Mouse (Mus musculus) hindbrain, embryonic 12.5 days (tissue): ENCODE data around the gene Pemt. TPM values are rescaled to one million over a fixed set of nuclear protein-coding genes. Genes with fewer than 3 reads are reported as not detected.

Experiments used
- ATAC-seq: fragments of 200-750 bp; cut with Nextera tagmentation; 2 replicates; pipeline ENCODE4 v1.8.0; 2017; ENCODE audit warnings: moderate TSS enrichment; ENCODE audit not compliant: low FRiP score
- H3K27ac ChIP-seq: fragments of 300-500 bp; sonication (generic); 2 replicates; pipeline ENCODE4 v1.5.1; 2016; ENCODE audit warnings: mild to moderate bottlenecking
- H3K27me3 ChIP-seq: fragments of 300-500 bp; sonication (generic); 2 replicates; pipeline ENCODE4 v1.6.1; 2016; ENCODE audit warnings: mild to moderate bottlenecking
- H3K36me3 ChIP-seq: fragments of 300-500 bp; sonication (generic); 2 replicates; pipeline ENCODE4 v1.6.1; 2016; ENCODE audit warnings: mild to moderate bottlenecking
- H3K4me1 ChIP-seq: fragments of 300-500 bp; sonication (generic); 2 replicates; pipeline ENCODE4 v1.6.1; 2016
- H3K4me2 ChIP-seq: fragments of 300-500 bp; sonication (generic); replicated peaks from 2 replicates; pipeline ENCODE4 v1.6.1; 2016; ENCODE audit warnings: mild to moderate bottlenecking
- H3K4me3 ChIP-seq: fragments of 300-500 bp; sonication (generic); 2 replicates; pipeline ENCODE4 v1.5.1; 2016; ENCODE audit warnings: mild to moderate bottlenecking
- H3K9ac ChIP-seq: fragments of 300-500 bp; sonication (generic); 2 replicates; pipeline ENCODE4 v1.6.1; 2016; ENCODE audit warnings: mild to moderate bottlenecking, moderate library complexity
- H3K9me3 ChIP-seq: fragments of 300-500 bp; sonication (generic); replicated peaks from 2 replicates; pipeline ENCODE4 v1.6.1; 2016; ENCODE audit warnings: mild to moderate bottlenecking
- WGBS: fragments of 180-500 bp; shearing (Covaris S2); methylation state at CpG from one replicate; pipeline ENCODE4 v1.1.7; 2016; 5-methylcytosine and 5-hydroxymethylcytosine counted together
- polyA plus RNA-seq: library from polyadenylated mRNA; unstranded; fragments of >200 nt; fragmentation: Nextera tagmentation; extraction: Ambion mirVana; gene quantifications from 2 replicates; pipeline ENCODE4 v1.2.1, GENCODE M21; 2016

The Pemt gene
- polyA plus RNA-seq, 1 experiment from 2014 or later: 5.7 TPM

DNA sequence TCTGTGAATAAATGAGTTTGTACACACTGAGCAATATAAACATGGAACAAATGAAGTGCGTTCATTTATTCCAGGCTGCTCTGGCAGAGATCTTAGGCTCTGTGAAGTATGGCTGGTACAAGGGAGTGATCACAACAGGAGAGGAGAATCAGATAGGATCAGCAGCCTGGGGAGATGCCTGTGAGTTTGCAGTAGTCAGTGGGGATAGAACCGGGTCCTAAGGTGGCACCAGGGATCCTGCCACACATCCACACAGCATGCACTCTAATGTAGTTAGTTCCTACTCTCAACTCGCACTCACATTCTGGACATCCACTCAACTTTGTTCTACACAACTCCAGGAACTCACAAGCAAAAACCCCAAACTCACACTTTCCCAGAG, 622 bp downstream of the Pemt start:
- no peaks in the 10 kb centered on the region for H3K27me3 ChIP-seq
- H3K36me3 ChIP-seq: no peaks in the 10 kb centered on the region
- H3K9me3 ChIP-seq: no peaks in the 10 kb centered on the region
- peak overlapping the region; percentile 55 for H3K4me3 ChIP-seq
- H3K9ac ChIP-seq: peak overlapping the region; percentile 58; the same call in 1 of the 2 replicates
- H3K4me2 ChIP-seq: peak overlapping the region; percentile 56
- 11% methylated on average over 3 of the region's 3 CpGs for WGBS
- peak; percentile 44 for ATAC-seq
- peaks cover 5% of the 10 kb centered on the region for H3K4me1 ChIP-seq
- H3K27ac ChIP-seq: no peak overlapping the region

DNA sequence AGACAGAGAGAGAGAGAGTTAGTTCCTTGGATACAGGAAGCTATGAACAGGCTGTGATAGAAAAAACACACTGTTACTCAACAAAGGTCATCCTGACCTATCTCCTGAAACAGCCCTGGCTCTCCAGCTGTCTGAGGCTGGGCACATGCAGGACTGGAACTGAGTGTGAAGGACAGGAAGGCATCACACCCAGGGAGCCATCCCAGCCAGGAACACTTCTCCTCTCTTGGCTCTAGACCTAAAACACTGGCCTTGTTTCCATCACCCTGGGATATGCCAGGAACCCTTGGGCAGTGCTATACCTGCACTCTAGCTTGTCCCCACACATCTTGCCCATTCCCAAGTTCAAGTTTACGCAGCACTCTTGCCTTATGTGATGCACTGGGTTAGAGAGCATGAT, 1.5 kb downstream of the Pemt start:
- Histone ChIP-seq H3K9ac (no peak overlapping the region), H3K4me1 (peaks cover 5% of the 10 kb centered on the region), H3K36me3 (no peaks in the 10 kb centered on the region), H3K4me2 (no peak overlapping the region), H3K27ac (no peak overlapping the region), H3K27me3 (no peaks in the 10 kb centered on the region), H3K4me3 (no peak overlapping the region), H3K9me3 (no peaks in the 10 kb centered on the region)
- 92% methylated on average over 1 of the region's 1 CpGs for WGBS
- ATAC-seq: no peak

DNA sequence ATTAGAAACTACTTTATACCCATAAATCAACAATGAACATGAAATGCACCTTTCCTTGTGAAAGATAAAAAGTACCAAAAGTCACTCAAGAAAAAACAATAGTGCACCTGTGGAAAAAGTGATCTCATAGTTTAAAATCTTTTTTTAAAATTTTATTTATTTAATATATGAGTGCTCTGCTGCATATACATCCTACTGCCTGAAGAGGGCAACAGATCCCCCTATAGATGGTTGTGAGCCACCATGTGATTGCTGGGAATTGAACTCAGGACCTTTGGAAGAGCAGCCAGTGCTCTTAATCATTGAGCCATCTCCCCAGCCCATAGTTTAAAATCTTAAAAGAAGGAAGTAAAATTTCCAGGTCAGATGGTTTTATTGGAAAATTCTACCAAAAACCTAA, 4.0 kb downstream of the Pemt start:
- H3K4me1 ChIP-seq: peaks cover 5% of the 10 kb centered on the region
- no peak overlapping the region for H3K4me2 ChIP-seq
- H3K36me3 ChIP-seq: no peaks in the 10 kb centered on the region
- no peak overlapping the region for H3K4me3 ChIP-seq
- H3K27ac ChIP-seq: no peak overlapping the region
- no peak overlapping the region for H3K9ac ChIP-seq
- H3K9me3 ChIP-seq: no peaks in the 10 kb centered on the region
- H3K27me3 ChIP-seq: no peaks in the 10 kb centered on the region
- no peak for ATAC-seq

DNA sequence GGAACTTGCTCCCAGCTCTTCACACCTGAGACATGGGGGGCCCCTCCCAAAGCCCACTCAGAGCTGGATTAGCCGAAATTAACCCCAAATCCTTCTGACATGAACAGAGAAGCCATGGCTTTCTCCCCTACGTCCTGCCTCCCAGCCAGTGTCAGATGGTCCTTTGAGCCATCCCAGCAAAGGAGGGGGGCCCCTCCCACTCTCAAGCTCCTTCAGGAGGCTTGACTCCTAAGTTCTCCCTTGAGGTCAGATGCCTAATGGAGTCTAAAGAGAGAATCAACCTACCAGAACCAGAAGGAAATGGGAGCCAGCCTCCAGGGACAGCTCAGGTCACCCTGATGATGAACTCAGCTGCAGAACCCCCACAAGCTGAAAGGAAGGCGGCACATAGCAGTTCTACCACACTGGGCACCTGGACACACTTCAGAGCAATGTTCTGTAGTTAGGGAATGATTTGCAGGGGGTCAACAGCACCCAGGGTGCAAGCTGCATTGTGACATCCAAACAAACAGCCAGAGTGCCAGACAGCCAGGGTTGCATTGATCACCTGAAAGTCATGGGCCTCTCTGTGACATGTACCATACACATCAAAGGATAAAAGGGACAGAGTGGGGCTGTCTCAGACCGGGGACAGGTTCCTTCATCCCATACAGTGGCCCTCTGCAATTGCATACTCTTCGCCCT, 9.6 kb downstream of the Pemt start:
- 66% methylated on average over 5 of the region's 5 CpGs for WGBS
- no peak overlapping the region for H3K27ac ChIP-seq
- H3K4me3 ChIP-seq: no peak overlapping the region
- H3K4me1 ChIP-seq: peaks cover 8% of the 10 kb centered on the region; the same call in 1 of the 2 replicates
- H3K9ac ChIP-seq: no peak overlapping the region
- H3K9me3 ChIP-seq: no peaks in the 10 kb centered on the region
- no peaks in the 10 kb centered on the region for H3K36me3 ChIP-seq
- H3K27me3 ChIP-seq: no peaks in the 10 kb centered on the region
- no peak overlapping the region for H3K4me2 ChIP-seq
- ATAC-seq: no peak

DNA sequence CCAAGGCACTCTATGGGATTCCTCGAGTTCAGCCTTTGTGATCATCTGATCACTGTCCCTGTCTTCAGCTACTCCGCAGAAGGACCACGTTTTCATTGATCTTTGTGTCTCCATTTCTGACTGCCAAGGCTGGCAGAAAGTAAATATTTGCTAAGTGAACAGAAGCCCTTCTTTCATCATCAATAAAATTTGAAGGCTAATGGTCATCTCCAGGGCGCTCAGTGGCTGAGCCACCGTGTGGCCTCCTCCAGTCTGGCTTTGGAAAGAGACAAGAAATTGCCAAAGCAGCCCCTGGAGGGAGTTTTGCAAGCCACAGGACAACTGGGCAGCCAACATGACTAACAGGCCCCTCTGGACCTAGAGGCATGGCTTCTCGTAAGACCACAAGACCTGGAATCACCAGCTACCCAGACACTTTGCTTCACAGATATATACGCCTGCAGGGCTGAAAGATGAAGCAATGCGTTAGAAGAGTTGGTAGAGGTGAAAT, 11.3 kb downstream of the Pemt start:
- Histone ChIP-seq H3K36me3 (no peaks in the 10 kb centered on the region), H3K27me3 (no peaks in the 10 kb centered on the region), H3K4me3 (no peak overlapping the region), H3K4me1 (peaks cover 10% of the 10 kb centered on the region), H3K27ac (no peak overlapping the region), H3K4me2 (no peak overlapping the region), H3K9ac (no peak overlapping the region), H3K9me3 (no peaks in the 10 kb centered on the region)
- 80% methylated on average over 8 of the region's 8 CpGs for WGBS
- ATAC-seq: no peak

DNA sequence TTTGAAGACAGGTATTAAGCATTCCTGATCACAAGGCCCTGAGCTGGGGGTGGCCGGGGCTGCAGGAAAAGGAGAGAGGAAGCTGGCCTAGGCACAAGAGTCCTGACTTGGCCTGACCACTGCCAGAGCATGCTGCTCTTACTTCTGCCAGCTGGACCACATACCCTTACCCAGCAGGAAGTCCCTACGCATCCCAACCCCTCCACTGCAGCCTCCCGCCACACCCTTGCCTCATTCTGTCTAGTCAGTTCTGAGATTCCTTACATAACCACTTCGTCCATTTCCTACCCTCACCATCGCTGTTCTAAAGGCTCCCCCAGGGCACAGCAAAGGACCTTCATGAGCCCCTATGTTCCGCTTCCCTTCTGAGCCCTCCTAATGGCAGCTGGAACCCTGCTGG, 12.0 kb downstream of the Pemt start:
- H3K36me3 ChIP-seq: no peaks in the 10 kb centered on the region
- no peaks in the 10 kb centered on the region for H3K9me3 ChIP-seq
- H3K27ac ChIP-seq: no peak overlapping the region
- no peak overlapping the region for H3K4me2 ChIP-seq
- H3K4me3 ChIP-seq: no peak overlapping the region
- no peak for ATAC-seq
- no peak overlapping the region for H3K9ac ChIP-seq
- peaks cover 11% of the 10 kb centered on the region for H3K4me1 ChIP-seq
- H3K27me3 ChIP-seq: no peaks in the 10 kb centered on the region
- WGBS: 76% methylated on average over 6 of the region's 6 CpGs

DNA sequence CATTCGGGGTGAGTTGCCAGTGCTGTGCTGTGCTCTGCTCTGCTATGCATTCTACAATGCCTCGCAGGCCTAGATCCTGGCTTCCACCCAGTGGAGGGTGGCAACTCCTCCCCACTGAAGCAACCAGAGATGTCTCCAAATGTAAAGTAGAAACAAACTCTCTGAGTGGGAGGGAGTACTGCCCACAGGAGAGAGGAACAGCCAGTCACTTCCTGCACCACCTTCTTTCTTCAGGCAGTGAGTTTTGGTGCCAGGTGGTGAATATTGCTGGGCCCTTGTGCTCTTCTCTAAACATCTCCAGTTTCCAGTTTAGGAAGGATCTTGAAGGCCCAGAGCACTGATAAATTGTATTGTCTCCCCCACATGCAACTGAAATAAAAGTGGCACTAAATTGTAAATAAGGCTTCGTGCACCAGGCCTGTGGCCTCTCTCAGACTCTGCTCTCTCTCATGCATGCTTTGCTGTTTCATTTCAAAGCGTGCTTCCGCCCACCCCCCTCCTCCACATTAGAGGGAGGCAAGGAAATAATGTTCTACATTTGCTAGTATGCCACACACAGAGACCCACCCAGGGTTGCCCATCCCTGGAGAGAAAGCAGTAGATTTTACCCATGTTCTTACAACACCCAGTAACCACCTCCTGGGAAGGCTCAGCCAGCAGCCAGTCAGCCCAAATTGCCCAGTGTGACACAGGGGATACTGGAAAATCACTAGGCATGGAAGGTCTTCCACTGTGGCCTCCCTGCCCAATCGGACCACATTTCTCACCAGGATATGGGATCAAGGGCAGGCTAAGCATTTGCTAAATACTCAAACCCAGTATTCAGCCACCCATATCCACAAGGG, 13.5 kb downstream of the Pemt start:
- Histone ChIP-seq H3K9ac (no peak overlapping the region), H3K4me2 (no peak overlapping the region), H3K36me3 (no peaks in the 10 kb centered on the region), H3K9me3 (no peaks in the 10 kb centered on the region), H3K27ac (no peak overlapping the region), H3K27me3 (no peaks in the 10 kb centered on the region), H3K4me3 (no peak overlapping the region), H3K4me1 (peaks cover 17% of the 10 kb centered on the region)
- no peak for ATAC-seq
- 84% methylated on average over 6 of the region's 6 CpGs for WGBS

DNA sequence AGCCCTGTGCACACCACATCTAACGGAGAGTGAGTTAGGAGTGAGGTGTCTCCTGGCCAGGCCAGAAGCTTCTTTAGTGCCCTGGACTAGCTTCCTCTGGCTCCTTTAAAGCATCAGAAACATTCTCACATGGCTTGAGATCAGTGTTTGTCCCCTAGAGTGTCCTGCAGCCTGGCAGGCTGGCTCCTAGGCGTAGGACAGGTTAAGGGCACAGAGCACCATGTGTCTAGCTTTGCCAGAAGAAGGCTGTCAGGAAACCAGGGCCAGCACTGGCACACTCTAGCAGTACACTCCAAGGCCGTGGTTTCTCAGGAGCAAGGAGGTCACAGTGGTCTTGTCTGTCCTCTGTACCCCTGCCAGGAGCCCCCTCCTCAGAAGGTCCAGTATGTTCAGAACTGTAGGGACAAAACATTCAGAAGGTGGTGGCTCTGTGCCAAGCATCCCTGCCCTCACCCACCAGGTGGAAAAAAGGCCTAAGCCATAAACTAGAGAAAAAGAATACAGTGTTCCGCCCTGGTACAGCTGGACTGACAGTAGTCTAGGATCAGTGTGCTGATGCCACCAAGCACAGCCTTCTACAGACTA, 15.4 kb downstream of the Pemt start:
- H3K9ac ChIP-seq: no peak overlapping the region
- H3K4me2 ChIP-seq: no peak overlapping the region
- no peak for ATAC-seq
- H3K36me3 ChIP-seq: no peaks in the 10 kb centered on the region
- peaks cover 9% of the 10 kb centered on the region for H3K4me1 ChIP-seq
- H3K9me3 ChIP-seq: no peaks in the 10 kb centered on the region
- 0 out of 2 replicates have a peak, but pooled peaks cover 3% of the 10 kb centered on the region for H3K27me3 ChIP-seq
- no peak overlapping the region for H3K4me3 ChIP-seq
- no peak overlapping the region for H3K27ac ChIP-seq
- WGBS: 89% methylated on average over 4 of the region's 4 CpGs

DNA sequence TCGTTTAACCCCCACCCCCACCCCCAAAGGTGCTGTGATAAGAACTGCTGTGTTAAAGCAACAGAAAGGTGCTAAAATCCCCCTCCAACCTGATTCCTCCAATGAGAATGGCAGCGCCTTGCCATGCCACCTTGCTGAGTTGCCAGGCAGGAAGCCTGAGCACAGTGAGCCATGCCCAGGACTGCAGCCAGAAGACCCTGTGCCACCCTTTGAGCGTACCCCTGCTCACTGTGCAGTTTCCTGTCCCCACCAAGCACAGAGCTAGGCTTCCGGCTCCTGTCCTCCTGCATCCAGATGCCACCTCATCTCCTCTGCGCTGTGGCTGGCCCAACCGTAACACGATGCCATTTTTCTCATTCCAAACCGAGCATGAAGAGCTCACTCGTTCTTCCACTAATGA, 16.3 kb downstream of the Pemt start:
- no peak overlapping the region for H3K4me2 ChIP-seq
- no peak overlapping the region for H3K4me3 ChIP-seq
- no peak overlapping the region for H3K9ac ChIP-seq
- H3K27me3 ChIP-seq: 0 out of 2 replicates have a peak, but pooled peaks cover 7% of the 10 kb centered on the region
- H3K9me3 ChIP-seq: no peaks in the 10 kb centered on the region
- WGBS: 67% methylated on average over 9 of the region's 9 CpGs
- no peak for ATAC-seq
- peaks cover 9% of the 10 kb centered on the region for H3K4me1 ChIP-seq
- no peaks in the 10 kb centered on the region for H3K36me3 ChIP-seq
- H3K27ac ChIP-seq: no peak overlapping the region

DNA sequence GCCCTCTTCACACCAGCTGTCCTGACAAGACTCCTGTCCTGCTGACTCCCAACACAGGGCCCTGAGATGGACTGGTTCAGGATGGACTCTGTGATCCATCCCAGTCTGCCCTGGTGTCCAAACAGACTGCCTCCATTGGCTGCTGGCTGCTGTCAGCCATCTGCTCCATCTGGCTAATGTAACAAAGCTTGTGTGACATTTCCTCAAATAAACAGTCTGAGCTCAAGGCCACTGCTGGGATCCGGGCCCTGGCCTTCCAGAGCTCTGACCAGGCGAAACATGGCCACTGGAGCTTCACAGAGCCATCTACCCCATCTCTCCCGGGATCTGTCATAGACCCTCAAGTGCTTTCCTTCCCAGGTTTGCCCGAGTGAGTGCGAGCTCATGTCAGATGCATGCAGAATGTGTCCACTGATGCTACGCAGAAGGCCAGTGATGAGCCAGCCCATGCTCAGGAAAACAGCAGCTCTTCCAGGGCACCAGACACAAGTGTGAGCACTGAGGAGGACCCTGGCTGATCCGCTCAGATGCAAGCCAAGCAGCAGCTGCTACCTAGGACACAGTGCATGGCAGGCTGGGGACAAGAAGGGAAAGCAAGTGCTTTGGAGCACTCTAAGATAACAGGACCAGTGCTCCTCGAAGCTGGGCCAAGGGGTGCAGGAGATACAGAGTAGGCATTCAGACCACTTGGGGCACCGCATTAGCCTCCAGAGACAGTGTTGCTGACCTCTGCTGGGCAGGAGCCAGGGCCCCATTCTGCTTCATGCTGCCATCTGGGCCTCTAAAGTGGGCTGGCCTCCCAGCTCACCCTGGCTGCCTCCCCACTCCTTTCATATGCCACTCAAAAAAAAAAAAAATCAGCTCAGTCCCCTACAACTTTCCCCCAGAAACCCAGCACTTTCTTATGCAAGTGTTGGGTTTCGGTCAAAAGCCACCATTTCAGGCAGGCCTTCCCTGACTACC, 18.1 kb downstream of the Pemt start:
- Histone ChIP-seq H3K4me2 (no peak overlapping the region), H3K27ac (no peak overlapping the region), H3K4me1 (peaks cover 9% of the 10 kb centered on the region), H3K9me3 (no peaks in the 10 kb centered on the region), H3K9ac (no peak overlapping the region), H3K27me3 (0 out of 2 replicates have a peak, but pooled peaks cover 7% of the 10 kb centered on the region), H3K36me3 (no peaks in the 10 kb centered on the region), H3K4me3 (no peak overlapping the region)
- WGBS: 73% methylated on average over 10 of the region's 10 CpGs
- ATAC-seq: no peak

DNA sequence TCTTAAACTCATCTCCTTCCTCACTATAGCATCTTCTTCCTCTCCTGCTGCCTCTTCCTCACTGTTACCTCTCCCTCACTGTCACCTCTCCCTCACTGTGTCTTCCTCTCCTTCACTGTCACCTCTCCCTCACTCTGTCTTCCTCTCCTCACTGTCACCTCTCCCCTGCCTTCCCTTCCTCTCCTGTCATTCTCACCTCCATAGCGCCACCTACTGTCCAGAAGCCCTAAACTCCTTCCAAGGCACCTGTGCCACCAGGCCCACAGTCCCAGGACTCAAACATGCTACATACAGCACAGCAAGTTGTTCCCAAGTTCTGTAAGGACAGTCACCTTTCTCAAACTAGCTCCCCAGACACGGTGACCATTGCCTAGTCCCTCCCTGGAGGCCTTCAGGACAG, 19.0 kb downstream of the Pemt start:
- Histone ChIP-seq H3K4me2 (no peak overlapping the region), H3K4me1 (peaks cover 9% of the 10 kb centered on the region), H3K4me3 (no peak overlapping the region), H3K27me3 (0 out of 2 replicates have a peak, but pooled peaks cover 7% of the 10 kb centered on the region), H3K27ac (no peak overlapping the region), H3K9ac (no peak overlapping the region), H3K36me3 (no peaks in the 10 kb centered on the region), H3K9me3 (no peaks in the 10 kb centered on the region)
- 4% methylated on average over 2 of the region's 2 CpGs for WGBS
- ATAC-seq: no peak
